Mouse (Mus musculus) right cerebral cortex, postnatal 10 days (tissue): Measurements from ENCODE around the gene Gm9048.
"Not testable (repeated sequence)": the region's sequence is repeated elsewhere in the genome, so short reads cannot be mapped to it uniquely, and the experiment has no call there.

Experiments
- DNase-seq, 2 experiments: peaks; one replicate each; pipeline ENCODE4 v3.0.0; 2021; ENCODE audit warnings: low spot score in 2 of 2

The Gm9048 gene

DNA sequence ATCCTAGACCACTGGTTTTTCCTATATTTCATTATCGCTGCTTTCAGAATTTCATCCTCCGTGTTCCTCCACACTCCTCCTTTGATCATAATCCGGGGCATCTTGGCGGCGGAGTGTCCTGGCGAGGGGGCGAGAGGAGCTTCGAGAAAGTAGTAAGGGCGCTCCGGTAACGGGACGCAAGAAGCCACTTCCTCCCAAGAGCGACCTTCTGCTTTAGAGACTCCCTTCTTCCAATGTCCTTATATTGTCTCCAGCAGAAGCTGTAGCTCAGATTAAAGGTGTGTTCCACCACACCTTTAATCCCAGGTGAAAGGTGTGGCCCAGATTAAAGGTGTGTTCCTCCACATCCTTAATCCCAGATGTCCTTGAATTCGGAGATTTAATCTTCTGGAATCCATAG is at the start of gene Gm9048:
Gm9048 (minus strand) TSS at position 101 of the 400 bp plus-strand sequence.
- DNase-seq = not testable (repeated sequence)

GRCm38 (mm10) chr10:118370443-118370842 is 22.0 kb upstream of the Gm9048 start:
- peak; percentile 91 to 93 for DNase-seq

DNA sequence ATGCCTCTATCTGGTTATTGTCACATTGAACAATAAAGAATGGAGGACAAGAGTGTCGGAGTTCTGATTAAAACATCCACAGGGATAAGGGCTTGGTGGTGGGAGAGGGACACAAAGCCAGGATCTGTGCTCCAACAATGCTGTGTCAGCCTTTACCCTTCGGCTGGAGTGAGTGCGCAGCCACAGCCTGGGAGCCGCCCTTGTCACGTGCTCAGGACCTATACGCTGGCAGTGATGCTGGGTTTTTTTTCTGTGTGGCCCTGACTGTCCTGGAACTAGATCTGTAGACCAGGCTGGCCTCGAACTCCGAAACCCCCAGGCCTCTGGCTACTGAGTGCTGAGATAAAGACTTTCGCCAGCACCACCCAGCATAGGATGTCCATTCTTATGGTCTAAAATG is 21.0 kb upstream of the Gm9048 start:
- DNase-seq = no peak

DNA sequence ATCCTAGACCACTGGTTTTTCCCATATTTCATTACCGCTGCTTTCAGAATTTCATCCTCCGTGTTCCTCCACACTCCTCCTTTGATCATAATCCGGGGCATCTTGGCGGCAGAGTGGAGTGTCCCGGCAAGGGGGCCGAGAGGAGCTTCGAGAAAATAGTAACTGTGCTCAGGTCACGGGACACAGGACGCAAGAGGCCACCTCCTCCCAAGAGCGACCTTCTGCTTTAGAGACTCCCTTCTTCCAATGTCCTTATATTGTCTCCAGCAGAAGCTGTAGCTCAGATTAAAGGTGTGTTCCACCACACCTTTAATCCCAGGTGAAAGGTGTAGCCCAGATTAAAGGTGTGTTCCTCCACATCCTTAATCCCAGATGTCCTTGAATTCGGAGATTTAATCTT is 5.5 kb upstream of the Gm9048 start, which contains the start of gene Gm9049:
Gm9049 (minus strand) TSS at position 101 of the 400 bp plus-strand sequence.
- not testable (repeated sequence) for DNase-seq

- DNase-seq = not testable (repeated sequence)
Observed at GRCm38 (mm10) chr10:118343155-118343554, 5.3 kb downstream of the Gm9048 start, which contains the start of gene Gm9046. TSS of gene Gm9046 (minus strand) at chr10:118343255.

DNA sequence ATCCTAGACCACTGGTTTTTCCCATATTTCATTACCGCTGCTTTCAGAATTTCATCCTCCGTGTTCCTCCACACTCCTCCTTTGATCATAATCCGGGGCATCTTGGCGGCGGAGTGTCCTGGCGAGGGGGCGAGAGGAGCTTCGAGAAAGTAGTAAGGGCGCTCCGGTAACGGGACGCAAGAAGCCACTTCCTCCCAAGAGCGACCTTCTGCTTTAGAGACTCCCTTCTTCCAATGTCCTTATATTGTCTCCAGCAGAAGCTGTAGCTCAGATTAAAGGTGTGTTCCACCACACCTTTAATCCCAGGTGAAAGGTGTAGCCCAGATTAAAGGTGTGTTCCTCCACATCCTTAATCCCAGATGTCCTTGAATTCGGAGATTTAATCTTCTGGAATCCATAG is 10.7 kb downstream of the Gm9048 start, which contains the start of gene Gm9045:
Gm9045 (minus strand) TSS at position 101 of the 400 bp plus-strand sequence.
- not testable (repeated sequence) for DNase-seq

GRCm38 (mm10) chr10:118332308-118332707 is 16.2 kb downstream of the Gm9048 start, which contains the start of gene Gm9044:
TSS of gene Gm9044 (minus strand) at chr10:118332408.
- not testable (repeated sequence) for DNase-seq

GRCm38 (mm10) chr10:118326869-118327268 is 21.6 kb downstream of the Gm9048 start, which contains the start of gene Gm9040:
TSS of gene Gm9040 (minus strand) at chr10:118326969.
- not testable (repeated sequence) for DNase-seq

DNA sequence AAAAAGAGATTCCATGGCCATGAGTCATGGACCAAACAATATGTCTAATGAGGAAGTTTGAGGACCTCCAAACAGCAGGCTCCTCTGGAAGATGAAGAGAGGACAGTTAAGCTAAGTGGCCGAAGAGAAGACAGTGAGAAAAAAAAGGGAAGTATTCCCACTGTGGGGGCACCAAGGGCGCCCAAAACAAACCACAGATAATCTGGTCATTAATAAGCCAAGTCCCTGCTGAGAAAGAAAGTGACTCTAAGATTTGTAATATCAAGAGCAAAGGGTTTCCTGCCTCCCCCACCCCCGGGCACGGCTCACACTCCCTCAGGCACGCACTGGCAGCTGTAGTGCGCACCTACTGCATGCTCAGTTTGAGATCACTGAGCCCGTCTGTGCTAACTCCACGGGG is 29.5 kb downstream of the Gm9048 start:
- DNase-seq = no peak

DNA sequence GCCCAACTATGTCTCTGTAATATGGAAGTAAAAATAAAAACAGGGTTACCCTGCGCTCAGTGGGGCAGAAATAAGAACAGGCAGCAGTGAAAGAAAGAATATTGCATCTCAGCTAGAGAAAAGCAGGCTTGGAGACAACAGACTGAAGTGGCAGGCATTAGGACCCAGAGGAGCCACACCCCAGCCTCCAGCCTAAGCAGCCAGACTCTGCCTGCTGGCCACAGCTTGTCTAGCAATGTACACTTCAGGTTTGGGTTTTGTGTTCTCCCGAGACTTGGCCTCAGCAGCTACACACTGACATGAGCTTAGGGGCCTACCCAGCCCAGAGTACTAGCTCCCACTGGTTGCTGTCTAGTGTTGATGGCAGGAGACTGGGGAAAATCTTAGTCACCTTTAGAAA is 46.3 kb downstream of the Gm9048 start:
- not testable (repeated sequence) for DNase-seq
